Mouse (Mus musculus) midbrain, embryonic 11.5 days (tissue): ENCODE measurements around the gene Foxn3. TPM values are rescaled to one million over a fixed set of nuclear protein-coding genes. Genes with fewer than 3 reads are reported as not detected.
A peak's percentile ranks its signal among the peaks of the same experiment; 100 is the strongest.
"Not testable (repeated sequence)": the region's sequence is repeated elsewhere in the genome, so short reads cannot be mapped to it uniquely, and the experiment has no call there.

Experiments
- ATAC-seq: fragments of 200-750 bp; cut with Nextera tagmentation; 2 replicates; pipeline ENCODE4 v1.8.0; 2017; ENCODE audit warnings: moderate TSS enrichment, moderate library complexity; ENCODE audit not compliant: low FRiP score
- DNase-seq: peaks from one replicate; pipeline ENCODE4 v3.0.0; 2015; ENCODE audit warnings: low spot score; ENCODE audit errors: missing footprints
- H3K27ac ChIP-seq: fragments of 300-500 bp; sonication (generic); 2 replicates; pipeline ENCODE4 v1.5.1; 2014; ENCODE audit warnings: low read depth, low read length
- H3K27me3 ChIP-seq: fragments of 300-500 bp; sonication (generic); 2 replicates; pipeline ENCODE4 v1.6.1; 2014; ENCODE audit warnings: mild to moderate bottlenecking, low read length, moderate library complexity, mixed read lengths; ENCODE audit not compliant: control insufficient read depth, insufficient read depth
- H3K36me3 ChIP-seq: fragments of 300-500 bp; sonication (generic); 2 replicates; pipeline ENCODE4 v1.6.1; 2014; ENCODE audit warnings: mild to moderate bottlenecking, low read length, moderate library complexity, mixed read lengths; ENCODE audit not compliant: control insufficient read depth, insufficient read depth
- H3K4me1 ChIP-seq: fragments of 300-500 bp; sonication (generic); 2 replicates; pipeline ENCODE4 v1.6.1; 2014; ENCODE audit warnings: low read length; ENCODE audit not compliant: control insufficient read depth, insufficient read depth
- H3K4me2 ChIP-seq: fragments of 300-500 bp; sonication (generic); 2 replicates; pipeline ENCODE4 v1.6.1; 2014; ENCODE audit warnings: mild to moderate bottlenecking, moderate library complexity
- H3K4me3 ChIP-seq: fragments of 300-500 bp; sonication (generic); 2 replicates; pipeline ENCODE4 v1.5.1; 2014; ENCODE audit warnings: low read depth, low read length
- H3K9ac ChIP-seq: fragments of 300-500 bp; sonication (generic); 2 replicates; pipeline ENCODE4 v1.6.1; 2014; ENCODE audit warnings: low read length
- H3K9me3 ChIP-seq: fragments of 300-500 bp; sonication (generic); 2 replicates; pipeline ENCODE4 v1.6.1; 2016; ENCODE audit warnings: low read length; ENCODE audit not compliant: control insufficient read depth
- WGBS: fragments of 180-500 bp; shearing (Covaris S2); extraction: QIAGEN DNeasy Blood & Tissue Kit; methylation state at CpG from one replicate; pipeline ENCODE4 v1.1.7; 2014; 5-methylcytosine and 5-hydroxymethylcytosine counted together
- polyA plus RNA-seq: library from polyadenylated mRNA; unstranded; fragments of >200 nt; fragmentation: Nextera tagmentation; extraction: Ambion mirVana; gene quantifications from 2 replicates; pipeline ENCODE4 v1.2.1, GENCODE M21; 2014

The Foxn3 gene
- polyA plus RNA-seq, 1 experiment from 2014 or later, result 73.8 TPM

GRCm38 (mm10) chr12:99197031-99197430 lies 366.4 kb downstream of the Foxn3 start:
- no peak overlapping the region for H3K4me2 ChIP-seq
- H3K27ac ChIP-seq, result no peak overlapping the region
- no peak for ATAC-seq
- no peaks in the 10 kb centered on the region; the same call in 1 of the 2 replicates for H3K36me3 ChIP-seq
- no peaks in the 10 kb centered on the region for H3K9me3 ChIP-seq
- DNase-seq, result no peak
- WGBS, result 88% methylated on average over 7 of the region's 7 CpGs
- H3K9ac ChIP-seq, result no peak overlapping the region
- no peaks in the 10 kb centered on the region for H3K27me3 ChIP-seq
- H3K4me3 ChIP-seq, result no peak overlapping the region
- H3K4me1 ChIP-seq, result no peaks in the 10 kb centered on the region

DNA sequence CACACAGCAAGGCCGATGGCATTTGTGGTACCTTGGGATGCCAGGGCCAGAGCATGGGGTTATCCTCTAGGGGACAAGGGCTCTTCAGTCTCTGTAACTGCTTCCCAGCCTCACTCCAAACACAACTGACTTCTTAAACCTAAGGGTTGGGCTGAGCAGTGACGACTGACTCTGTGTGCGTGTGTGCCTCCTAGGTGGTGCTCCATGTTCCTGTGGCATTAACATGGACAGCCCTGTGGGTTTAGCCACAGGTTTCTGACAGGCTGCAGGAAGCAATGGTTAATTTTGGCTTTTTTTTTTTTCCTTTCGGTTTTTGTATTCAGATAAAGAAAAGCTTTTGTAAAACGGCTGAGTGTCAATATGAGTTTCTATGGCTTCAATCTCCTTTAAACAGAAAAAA lies 367.7 kb downstream of the Foxn3 start:
- WGBS, result 76% methylated on average over 5 of the region's 5 CpGs
- Histone ChIP-seq H3K4me2 (no peak overlapping the region), H3K27ac (peak overlapping the region; percentile 6; the same call in 1 of the 2 replicates), H3K9ac (no peak overlapping the region), H3K36me3 (no peaks in the 10 kb centered on the region; the same call in 1 of the 2 replicates), H3K9me3 (no peaks in the 10 kb centered on the region), H3K4me3 (no peak overlapping the region), H3K4me1 (no peaks in the 10 kb centered on the region), H3K27me3 (no peaks in the 10 kb centered on the region)
- DNase-seq (no peak), ATAC-seq (no peak)

DNA sequence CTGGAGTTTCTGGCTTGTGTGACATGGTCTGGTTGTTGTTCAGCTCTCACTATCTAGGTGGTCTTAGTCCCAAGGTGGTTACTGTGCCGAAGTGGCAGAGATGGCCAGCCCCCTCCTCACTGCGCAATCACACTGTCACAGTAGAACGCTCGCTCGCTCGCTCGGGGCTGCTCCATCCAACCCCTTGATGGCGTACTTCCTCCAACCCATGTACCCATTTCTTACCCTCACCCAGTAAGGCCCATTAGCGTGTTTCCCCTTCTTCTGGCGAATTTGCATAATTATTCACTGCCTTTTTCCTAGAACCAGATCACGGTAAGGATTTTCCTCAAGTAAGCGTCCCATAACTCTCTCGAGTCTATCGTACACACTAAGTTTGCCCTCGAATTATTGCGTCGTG lies 369.3 kb downstream of the Foxn3 start:
- ATAC-seq, result 0 out of 2 replicates have a peak, but pooled peaks have one; percentile 35
- H3K4me1 ChIP-seq, H3K4me2 ChIP-seq, H3K9me3 ChIP-seq, H3K27me3 ChIP-seq, H3K4me3 ChIP-seq, DNase-seq, H3K36me3 ChIP-seq, H3K9ac ChIP-seq, H3K27ac ChIP-seq: not testable (repeated sequence)
- WGBS, result 96% methylated on average over 17 of the region's 17 CpGs

DNA sequence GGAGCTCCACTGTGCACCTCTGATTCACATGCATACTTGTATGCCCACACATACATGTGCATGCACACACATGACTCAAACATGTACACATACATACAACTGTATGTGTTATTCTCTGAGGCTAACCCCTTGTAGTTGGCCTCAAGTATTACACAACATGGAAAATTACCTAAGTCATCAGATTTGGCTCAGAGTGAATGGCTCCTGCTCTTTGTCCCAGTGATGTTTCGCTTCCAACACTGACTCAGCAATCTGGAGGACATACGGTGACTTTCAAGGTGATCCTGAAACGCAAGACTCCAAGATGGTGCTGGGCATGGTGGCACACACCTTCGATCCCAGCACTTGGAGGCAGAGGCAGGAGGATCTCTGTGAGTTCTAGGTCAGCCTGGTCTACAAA lies 375.7 kb downstream of the Foxn3 start:
- DNase-seq (no peak), ATAC-seq (no peak)
- Histone ChIP-seq H3K36me3 (no peaks in the 10 kb centered on the region), H3K4me1 (peaks cover 7% of the 10 kb centered on the region), H3K4me2 (no peak overlapping the region), H3K27me3 (no peaks in the 10 kb centered on the region), H3K4me3 (no peak overlapping the region), H3K9me3 (no peaks in the 10 kb centered on the region), H3K9ac (no peak overlapping the region), H3K27ac (no peak overlapping the region)
- 90% methylated on average over 4 of the region's 4 CpGs for WGBS

DNA sequence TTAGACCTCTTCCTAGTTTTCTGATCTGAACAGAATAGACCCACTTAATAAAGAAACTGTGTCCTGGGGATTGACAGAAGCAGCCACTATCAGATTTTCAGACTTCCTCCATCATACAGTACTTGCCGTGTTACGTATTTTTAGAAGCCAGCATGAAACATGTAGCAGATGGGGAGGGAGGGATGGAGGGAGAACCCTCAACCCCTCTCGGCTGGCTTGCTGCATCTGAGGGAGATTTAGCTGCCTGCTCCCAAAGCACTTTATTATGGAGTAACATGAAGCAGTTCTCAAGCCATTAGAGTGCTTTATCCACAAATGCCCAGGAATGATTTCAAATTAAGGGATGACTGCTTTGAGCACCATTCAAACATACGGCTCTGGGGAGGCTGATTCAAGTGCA lies 377.1 kb downstream of the Foxn3 start:
- 72% methylated on average over 4 of the region's 4 CpGs for WGBS
- peaks cover 7% of the 10 kb centered on the region for H3K4me1 ChIP-seq
- H3K4me3 ChIP-seq, result no peak overlapping the region
- DNase-seq (no peak), ATAC-seq (no peak)
- H3K9me3 ChIP-seq, result no peaks in the 10 kb centered on the region
- no peak overlapping the region for H3K9ac ChIP-seq
- H3K36me3 ChIP-seq, result no peaks in the 10 kb centered on the region
- no peaks in the 10 kb centered on the region for H3K27me3 ChIP-seq
- no peak overlapping the region for H3K4me2 ChIP-seq
- no peak overlapping the region for H3K27ac ChIP-seq

GRCm38 (mm10) chr12:99183261-99183792 lies 380.1 kb downstream of the Foxn3 start:
- no peak overlapping the region for H3K27ac ChIP-seq
- no peaks in the 10 kb centered on the region for H3K36me3 ChIP-seq
- H3K9me3 ChIP-seq, result no peaks in the 10 kb centered on the region; the same call in 1 of the 2 replicates
- no peak overlapping the region for H3K4me3 ChIP-seq
- peaks cover 9% of the 10 kb centered on the region for H3K4me1 ChIP-seq
- H3K4me2 ChIP-seq, result no peak overlapping the region
- DNase-seq (no peak), ATAC-seq (no peak)
- no peaks in the 10 kb centered on the region for H3K27me3 ChIP-seq
- no peak overlapping the region for H3K9ac ChIP-seq
- WGBS, result 90% methylated on average over 7 of the region's 7 CpGs

- no peak for ATAC-seq
Measured at GRCm38 (mm10) chr12:99182338-99182737, 381.0 kb downstream of the Foxn3 start.

GRCm38 (mm10) chr12:99180234-99180824 lies 383.1 kb downstream of the Foxn3 start:
- WGBS, result 35% methylated on average over 3 of the region's 3 CpGs
- ATAC-seq (peak; percentile 73), DNase-seq (no peak)
- Histone ChIP-seq H3K36me3 (no peaks in the 10 kb centered on the region), H3K4me1 (peaks cover 2% of the 10 kb centered on the region; the same call in 1 of the 2 replicates), H3K27ac (no peak overlapping the region), H3K9me3 (no peaks in the 10 kb centered on the region; the same call in 1 of the 2 replicates), H3K27me3 (no peaks in the 10 kb centered on the region), H3K4me2 (no peak overlapping the region), H3K9ac (no peak overlapping the region), H3K4me3 (no peak overlapping the region)

More at GRCm38 (mm10) chr12:99182338-99182737, 381.0 kb downstream of the Foxn3 start:
- Histone ChIP-seq H3K36me3 (no peaks in the 10 kb centered on the region), H3K9ac (no peak overlapping the region), H3K4me3 (no peak overlapping the region), H3K27ac (no peak overlapping the region), H3K4me1 (peaks cover 9% of the 10 kb centered on the region), H3K9me3 (no peaks in the 10 kb centered on the region; the same call in 1 of the 2 replicates), H3K27me3 (no peaks in the 10 kb centered on the region), H3K4me2 (no peak overlapping the region)
- no peak for DNase-seq
- WGBS, result 92% methylated on average over 3 of the region's 3 CpGs

DNA sequence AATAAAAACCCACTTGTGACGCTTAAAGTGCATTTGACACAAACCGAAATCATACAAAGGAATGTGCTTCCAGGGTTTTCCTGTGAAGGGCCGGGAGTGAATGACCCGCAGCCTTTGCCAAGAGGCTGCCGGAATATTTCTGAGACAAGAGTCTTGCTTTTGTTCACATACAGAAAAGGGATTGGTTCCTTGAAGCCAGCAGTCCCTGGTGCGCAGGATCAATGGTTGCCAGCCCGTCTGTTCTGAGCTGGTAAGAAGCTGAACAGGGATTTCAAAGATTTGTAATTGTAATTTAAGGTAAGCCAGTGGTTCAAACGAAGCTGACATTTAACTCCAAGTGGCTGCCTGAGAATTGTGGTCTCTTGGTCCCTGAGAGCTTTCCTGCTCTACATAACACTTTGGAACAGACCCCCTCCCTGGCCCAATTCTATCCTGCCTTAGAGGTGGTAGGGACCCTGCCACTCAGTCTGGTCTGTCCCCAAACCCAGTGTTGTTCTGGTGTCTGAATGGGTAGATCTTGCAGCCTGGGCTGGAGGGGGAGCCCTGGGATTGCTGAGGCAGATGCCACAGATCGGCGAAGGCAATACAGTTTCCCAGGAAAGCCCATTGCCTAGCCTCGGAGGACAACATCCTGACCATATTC lies 388.3 kb downstream of the Foxn3 start:
- Histone ChIP-seq H3K9ac (no peak overlapping the region), H3K4me2 (no peak overlapping the region), H3K9me3 (peaks cover 5% of the 10 kb centered on the region; the same call in 1 of the 2 replicates), H3K4me3 (no peak overlapping the region), H3K27ac (no peak overlapping the region), H3K27me3 (no peaks in the 10 kb centered on the region), H3K4me1 (no peaks in the 10 kb centered on the region), H3K36me3 (no peaks in the 10 kb centered on the region)
- DNase-seq (no peak), ATAC-seq (no peak)
- WGBS, result 62% methylated on average over 11 of the region's 11 CpGs
